Mouse (Mus musculus) Muller cell, postnatal 12 days (primary cell): Measurements from ENCODE around the gene Cbx5.
A peak's percentile ranks its signal among the peaks of the same experiment; 100 is the strongest.
"Not testable (repeated sequence)": the region's sequence is repeated elsewhere in the genome, so short reads cannot be mapped to it uniquely, and the experiment has no call there.

Source experiments
- DNase-seq: peaks from one replicate; pipeline ENCODE4 v3.0.0-alpha.2; 2015; ENCODE audit errors: inconsistent ontology term

The Cbx5 gene

DNA sequence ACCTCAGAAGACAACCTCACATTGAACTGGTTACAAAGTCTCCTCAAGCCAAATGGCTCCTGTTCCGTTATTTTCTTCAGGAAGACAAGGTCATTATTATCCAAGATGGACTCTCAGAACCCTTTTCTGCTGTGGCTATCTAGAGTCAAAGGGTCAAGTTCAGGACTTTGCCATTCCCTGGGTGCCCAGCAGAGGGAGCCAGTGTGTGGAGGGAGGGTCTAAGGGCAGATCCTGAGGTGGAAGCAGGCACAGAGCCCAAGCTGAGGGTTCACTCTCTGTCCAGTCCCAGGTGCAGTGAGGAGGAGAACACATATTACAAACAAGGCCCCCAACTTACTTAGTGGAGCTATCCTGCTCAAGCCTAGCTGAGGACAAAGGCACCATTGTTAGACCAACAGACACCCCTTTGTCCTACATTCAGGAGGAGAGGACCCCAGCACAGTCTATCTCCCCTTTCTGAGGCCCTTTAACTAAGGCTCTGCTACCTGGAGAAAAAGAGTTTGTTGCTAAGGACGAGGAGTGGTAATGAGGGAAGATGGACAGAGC is 10.7 kb upstream of the Cbx5 start:
- DNase-seq, result peak; percentile 47

DNA sequence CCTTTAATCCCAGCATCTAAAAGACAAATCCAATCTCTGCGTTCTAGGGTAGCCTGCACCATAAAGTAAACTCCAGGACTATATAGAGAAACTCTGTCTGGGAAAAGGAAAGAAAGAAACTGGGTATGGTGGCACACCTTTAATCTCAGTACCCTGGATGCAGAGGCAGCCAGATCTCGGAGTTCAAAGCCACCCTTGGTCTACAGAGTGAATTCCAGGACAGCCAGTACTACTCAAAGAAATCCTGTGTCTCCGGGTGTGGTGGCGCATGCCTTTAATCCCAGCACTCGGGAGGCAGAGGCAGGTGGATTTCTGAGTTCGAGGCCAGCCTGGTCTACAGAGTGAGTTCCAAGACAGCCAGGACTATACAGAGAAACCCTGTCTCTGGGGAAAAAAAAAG is 9.9 kb upstream of the Cbx5 start:
- DNase-seq, result not testable (repeated sequence)

DNA sequence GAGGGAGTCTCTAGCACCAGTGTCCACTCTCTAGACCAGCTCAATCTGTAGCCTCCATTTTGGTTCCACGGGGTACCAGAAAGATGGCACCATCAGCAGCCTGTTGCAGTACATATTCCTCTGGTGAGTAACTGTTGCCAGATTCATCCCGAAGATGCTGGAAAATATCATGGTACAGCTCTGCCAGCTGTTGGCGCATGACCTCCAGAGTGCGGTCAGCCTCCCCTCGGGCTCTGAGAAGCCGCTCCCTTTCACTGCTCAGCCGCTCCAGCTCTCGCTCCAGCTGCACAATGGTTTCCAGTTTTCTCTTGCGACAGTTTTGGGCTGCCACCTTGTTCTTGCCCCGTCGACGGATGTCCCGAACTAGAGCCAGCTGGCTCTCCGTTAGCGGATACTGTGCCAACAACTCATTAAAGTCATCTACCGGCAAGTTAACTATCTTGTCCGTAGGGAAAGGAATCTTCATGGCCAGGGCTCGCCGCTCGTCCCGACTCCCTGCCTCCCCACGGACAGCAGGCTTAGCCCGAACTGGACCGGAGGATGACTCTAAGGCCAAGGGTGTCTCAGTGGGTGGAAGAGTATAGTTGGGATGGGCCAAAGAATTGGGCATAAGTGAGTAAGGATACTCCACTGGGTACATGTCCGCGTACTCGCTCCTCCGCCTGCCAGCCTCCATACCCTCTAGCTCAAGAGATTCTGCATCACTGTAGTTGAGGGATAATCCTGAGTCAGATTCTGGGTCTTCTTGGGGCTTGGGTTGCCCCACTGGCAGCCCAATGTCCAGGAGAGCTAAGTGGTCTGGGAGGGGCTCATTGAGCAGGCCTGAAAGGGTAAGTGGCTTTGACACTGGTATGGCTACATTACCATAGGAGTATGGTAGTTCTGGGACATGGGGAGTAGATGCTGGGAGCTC is 9.0 kb upstream of the Cbx5 start:
- peak; percentile 62 for DNase-seq

DNA sequence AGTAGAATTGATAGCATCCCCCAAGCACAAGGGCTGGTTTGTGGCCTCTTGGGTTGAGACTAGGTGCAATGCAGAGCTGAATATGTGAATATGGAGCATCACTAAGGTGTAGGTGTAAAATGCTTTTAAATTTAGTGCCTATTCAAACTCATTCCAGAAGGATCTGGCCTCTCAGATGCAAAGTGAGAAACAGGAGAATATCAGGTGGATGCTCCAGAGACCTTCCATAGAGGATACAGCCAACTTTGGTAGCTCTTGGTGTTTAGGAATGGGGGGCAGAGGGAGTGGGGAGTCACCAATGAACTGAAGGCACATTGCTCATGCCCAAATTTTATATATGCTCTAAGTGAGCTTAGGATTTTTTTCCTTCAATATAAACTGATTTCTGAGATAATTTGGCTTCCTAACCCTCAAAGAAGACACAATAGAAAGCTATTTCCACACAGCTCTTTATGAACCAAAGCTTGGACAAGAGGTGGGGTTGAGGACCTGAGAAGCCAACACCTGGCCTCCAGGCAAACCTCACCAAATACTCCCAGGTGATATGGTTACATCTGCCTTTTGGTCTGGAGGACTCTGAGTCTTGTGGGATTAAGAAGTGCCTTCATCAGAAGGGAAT is 8.3 kb upstream of the Cbx5 start:
- peak; percentile 7 for DNase-seq

DNA sequence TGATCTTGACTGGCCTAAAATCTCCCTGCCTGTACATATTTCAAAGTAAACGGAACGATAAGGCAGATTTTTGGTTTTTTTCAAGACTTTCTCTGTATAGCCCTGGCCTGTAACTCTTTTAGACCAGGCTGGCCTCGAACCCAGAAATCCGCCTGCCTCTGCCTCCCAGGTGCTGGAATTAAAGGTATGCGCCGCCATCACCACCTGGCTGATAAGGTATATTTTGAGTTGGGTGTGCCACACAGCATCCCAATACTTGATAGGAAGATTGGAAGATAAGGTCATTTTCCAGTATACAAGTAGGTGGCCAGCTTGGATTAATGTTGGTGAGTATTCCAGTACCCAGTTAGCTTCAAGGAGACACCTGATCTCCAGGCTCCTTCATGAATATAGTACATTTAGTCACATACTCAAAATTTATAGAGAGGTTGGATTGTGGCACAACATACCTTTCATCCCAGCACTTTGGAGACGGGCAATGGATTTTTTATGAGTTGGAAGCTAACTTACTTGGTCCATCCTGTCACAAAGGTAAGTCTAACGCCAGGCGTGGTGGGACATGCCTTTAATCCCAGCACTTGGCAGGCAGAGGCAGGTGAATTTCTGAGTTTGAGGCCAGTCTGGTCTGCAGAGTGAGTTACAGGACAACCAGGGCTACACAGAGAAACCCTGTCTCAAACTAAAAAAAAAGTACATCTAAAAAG is 7.6 kb upstream of the Cbx5 start:
- no peak for DNase-seq

DNA sequence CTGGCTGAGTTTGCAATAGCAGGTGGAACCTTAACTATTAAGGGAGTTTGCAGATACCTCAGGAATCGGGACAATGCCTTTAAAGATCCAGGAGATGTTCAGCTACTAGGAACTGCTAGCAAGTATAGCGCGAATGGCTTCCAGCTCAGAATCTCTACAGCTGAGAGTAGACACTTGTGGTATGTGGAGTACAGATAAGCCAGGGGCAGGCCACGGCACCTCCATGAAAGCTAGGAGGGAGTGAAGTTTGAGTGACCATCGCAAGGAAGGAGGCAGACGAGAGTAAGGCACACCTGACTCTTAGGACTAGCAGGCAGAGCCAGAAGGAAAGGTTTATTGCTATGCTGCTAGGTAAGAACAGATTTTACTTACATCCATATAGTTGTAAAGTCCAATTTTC is 6.0 kb upstream of the Cbx5 start:
- no peak for DNase-seq

DNA sequence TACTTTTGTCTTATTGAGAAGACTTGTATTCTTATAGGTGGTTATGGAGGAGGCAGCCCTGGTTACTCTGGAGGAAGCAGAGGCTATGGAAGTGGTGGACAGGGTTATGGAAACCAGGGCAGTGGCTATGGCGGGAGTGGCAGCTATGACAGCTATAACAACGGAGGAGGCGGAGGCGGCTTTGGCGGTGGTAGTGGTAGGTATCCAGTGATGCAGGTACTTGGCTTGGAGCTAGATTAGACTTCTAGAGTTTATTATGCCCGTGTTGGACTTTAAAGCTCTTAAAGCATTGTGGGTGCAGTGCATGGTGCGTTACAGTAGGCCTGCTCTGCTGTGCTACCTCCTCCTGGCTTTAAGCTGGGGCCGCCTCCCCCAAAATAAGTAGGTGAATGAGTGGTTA is 3.3 kb upstream of the Cbx5 start:
- no peak for DNase-seq

DNA sequence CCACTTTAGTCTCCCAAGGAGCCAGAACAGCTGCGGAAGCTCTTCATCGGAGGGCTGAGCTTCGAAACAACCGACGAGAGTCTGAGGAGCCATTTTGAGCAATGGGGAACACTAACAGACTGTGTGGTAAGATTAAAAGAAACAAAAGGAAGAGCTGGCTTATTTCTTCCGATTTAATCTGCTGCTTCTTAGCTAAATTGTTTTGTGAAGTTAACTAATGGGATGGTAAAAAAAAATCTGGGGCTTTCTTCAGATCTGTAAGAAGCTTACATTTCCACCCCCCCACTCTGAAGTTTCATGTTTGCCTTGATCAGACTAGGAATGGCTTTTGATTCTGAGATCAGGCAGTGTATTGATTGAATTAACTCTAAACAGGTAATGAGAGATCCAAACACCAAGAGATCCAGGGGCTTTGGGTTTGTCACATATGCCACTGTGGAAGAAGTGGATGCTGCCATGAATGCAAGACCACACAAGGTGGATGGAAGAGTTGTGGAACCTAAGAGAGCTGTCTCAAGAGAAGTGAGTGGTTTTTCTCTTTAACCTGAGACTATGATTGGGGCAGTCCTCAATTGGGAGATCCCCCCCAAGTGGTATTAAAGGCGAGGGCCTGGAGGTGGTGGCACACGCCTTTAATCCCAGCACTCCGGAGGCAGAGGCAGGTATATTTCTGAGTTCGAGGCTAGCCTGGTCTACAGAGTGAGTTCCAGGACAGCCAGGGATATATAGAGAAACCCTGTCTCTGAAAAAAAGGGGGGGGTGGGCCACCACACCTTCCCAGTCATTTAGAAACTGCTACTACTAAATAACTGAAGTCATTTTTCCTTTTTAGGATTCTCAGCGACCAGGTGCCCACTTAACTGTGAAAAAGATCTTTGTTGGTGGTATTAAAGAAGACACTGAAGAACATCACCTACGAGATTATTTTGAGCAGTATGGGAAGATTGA is 1.7 kb upstream of the Cbx5 start:
- DNase-seq, result not testable (repeated sequence)

DNA sequence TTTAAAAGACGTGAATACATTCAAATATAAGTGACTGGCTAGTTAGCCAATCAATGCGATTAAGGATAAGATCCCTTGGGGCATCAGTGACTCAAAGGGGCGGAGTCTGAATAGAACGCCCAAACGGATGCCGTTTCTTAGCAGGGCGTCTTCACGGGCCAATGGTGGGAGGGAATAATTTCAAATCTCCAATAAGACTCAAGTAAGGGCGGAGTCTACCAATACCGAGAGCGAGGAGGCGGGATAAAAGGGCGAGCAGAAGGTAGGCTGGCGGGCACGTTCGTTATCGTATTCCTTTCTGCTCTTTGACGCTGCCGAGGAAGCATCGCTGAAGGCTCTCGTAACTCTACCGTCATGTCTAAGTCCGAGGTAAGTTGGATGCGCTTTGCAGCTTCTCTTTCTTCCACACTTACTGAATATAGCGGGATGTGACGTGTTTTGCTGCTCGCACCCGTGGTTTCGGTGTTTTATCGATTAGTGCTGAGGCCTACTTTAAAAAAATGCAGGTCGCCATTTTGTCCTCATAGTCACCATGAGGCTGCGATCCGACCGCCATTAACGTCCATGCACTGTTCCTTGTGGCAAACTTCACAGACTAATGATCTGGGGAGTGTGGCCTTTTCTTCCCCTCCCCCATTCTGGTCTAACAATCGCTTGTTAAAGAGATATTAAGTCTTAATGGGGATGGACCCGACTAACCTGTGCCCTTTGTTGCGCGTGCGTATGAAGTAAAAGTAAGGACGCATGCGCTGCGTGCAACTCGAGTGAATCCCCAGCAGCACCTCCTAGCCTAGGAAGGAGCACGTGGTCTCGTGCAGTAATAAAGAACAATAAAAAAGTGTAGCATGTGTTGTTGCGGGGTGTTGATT is 778 bp upstream of the Cbx5 start, which contains the start of gene Hnrnpa1:
Gene Hnrnpa1 (plus strand): TSS at position 273 of the 869 bp plus-strand sequence.
- DNase-seq, result peak; percentile 94

DNA sequence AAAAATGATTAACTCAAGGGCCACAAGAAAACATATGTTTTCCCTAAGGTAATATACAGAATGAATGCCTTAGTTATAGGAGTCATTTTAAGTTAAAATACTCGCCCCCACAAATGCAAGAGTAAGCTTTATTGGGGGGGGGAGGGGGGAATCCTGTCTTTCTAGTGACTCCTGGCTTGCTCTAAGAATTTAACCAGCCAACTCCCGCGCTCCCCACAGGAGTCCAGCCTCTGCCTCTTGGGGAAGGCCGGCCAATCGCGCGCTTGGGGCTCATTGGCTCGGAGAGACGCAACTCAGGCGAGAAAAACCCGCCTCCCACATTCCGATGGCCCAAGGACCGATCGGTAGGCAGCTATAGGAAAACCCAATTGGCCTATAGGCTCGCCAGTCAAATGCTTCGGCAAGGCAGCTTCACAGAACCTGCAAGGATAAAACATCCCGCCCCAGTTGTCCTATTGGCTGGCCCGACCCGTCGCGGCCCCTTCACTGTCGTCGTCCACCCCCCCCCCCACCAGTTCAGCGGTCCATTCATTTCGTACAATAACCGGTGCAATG is 409 bp downstream of the Cbx5 start:
- peak; percentile 96 for DNase-seq

DNA sequence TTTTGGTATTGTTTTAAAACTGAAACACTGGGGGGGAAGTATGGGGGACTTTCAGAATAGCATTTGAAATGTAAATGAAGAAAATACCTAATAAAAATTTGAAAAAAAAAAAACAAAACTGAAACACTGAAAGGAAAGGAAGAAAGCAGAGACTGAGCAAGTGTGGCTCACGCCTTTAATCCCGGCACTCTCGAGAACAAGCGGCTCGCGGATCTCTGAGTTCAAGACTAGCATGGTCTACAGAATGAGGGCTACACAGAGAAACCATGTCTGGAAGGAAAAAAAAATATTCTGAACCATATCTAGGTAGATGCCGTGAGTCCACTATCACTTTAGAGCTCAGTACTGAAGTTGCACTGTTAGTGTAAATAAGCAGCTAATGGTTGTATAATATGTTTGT is 2.3 kb downstream of the Cbx5 start:
- no peak for DNase-seq

DNA sequence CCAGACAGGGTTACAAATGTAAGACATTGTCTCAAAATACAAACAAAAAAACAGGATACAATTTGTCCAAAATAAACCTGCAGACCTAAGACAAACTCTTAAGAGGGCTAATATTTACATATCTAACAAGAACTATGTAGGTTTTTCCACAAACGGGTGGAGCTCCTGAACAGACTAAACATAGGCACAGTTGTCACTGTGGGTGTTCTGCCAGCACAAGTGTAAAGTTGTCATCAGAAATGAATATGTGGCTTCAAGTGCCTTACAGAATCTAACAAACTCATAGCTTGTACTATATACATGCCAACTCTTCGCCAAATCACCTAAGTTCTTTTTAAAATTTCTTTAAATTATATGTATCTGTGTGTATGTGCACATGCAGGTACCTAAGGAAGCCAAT is 6.5 kb downstream of the Cbx5 start:
- DNase-seq, result no peak

DNA sequence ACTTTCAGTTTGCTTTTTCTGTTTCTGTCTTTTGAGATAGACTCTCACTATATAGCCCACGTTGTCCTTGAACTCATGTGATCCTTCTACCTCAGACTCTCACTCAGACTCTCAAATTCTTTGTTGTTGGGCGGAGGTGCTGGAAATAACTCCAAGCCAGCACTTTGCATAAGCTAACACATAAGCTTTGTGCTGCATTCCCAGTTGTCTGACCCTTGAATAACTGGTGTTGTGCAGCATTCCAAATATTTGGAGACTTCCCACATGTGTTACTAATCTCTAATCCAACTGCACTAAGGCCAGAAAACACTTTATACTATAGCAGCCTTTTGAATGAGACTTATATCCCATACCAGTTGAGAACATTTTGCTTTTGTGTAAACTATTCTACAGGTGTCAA is 10.7 kb downstream of the Cbx5 start:
- peak; percentile 75 for DNase-seq

DNA sequence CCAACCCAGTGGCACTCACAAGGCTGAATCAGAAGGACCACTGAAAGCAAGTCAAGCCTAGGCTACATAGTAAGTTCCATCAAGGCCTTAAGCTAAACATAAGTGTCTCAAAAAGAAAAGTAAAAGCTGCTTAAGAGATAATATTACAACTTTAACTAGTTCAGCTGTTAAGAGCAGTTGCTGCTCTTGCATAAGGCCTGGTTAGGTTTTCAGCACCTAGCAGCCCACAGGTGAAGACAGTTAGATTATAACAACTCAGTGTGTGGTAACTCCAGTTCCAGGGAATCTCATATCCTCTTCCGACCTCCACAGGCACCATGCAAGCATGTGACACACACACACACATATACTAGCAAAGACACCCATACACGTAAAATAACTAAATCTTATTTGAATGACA is 12.0 kb downstream of the Cbx5 start:
- DNase-seq, result no peak

DNA sequence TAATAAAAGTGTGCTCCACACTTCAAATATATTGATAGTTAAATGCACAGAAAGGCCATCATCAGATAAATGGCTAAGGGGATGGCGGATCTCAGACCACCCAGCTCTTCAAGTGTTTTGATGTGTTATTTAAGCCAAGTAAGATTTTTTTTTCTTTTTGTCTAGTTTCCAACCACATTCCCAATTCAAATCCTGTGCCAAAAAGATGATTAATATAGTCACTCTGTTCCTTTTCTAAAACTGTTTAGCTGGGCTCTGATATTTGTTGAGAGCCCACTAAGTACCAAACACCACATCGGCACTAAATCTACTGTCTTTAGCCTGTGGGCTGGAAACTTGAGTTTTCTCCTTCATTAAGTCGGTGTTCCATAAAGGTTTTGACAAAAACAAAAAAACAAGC is 12.6 kb downstream of the Cbx5 start:
- peak; percentile 77 for DNase-seq

DNA sequence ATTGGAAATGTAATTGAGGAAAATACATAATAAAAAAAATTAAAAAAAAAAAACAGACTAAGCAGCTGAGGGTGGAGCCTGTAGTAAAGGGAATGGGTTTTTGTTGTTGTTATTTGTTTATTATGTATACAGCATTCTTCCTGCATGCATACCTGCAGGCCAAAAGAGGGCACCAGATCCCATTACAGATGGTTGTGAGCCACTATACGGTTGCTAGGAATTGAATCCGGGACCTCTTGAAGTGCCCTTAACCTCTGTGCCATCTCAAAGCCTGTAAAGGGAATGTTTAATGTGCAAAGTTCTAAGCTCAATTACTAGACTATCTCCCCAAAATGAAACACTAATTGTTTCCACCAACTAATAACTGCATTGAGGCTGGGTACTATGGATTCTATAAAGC is 15.5 kb downstream of the Cbx5 start:
- no peak for DNase-seq

DNA sequence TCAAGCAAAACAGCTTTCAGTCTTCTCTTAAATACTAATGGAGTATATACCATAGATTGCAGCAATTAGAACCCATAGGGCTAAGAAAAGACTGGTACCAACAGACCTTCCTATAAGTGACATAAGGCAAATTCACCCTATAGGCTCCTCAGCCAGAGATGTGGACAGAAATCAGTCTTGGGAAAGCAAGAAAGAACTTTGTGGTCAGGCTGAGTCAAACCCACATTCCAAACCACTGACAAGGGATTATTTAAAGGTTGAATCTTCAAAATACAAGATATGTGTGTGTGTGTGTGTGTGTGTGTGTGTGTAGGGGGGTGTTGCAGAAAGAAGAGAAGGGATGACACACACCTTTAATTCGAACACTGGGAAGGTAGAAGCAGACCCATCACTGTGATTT is 18.2 kb downstream of the Cbx5 start:
- peak; percentile 74 for DNase-seq

DNA sequence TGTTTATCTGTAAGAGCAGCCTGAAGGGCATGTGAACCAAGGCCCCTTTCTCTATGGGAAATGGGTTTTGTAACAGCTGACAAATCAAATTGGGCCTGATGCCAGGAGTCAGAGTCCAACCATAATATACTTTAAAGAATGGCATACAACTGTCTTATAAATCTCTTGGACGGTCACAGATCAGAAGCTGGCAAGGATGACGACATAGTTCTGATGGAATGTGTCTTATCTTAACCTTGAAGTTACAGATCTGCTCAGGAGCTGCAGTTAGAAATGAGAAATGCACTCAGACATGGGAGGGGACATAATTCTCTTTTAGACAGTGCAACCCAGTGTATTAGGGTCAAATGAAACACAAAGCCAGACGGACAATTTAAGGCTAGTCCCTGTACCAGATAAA is 18.8 kb downstream of the Cbx5 start:
- DNase-seq, result peak; percentile 54

DNA sequence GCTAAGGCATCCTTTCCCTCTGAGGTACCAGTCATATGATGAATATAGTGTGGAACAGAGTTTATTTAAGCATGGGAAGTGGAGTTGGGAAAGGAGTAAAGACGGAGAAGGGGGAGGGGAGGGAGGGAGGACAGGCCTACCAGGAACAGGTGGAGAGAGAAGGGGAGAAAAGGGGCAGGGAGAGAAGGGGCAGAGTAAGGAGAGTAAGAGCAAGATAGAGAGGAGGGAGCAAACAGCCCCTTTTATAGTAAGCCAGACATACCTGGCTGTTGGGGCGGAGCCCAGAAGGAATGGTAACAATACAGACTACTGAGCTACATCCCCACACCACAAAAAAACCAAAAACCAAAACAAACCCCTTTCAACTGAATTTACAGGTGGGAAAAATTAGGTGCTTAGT is 23.6 kb downstream of the Cbx5 start:
- DNase-seq, result no peak
